Mouse (Mus musculus) hindbrain, embryonic 13.5 days (tissue): ENCODE data around the gene Lamb3. TPM values are rescaled to one million over a fixed set of nuclear protein-coding genes. Genes with fewer than 3 reads are reported as not detected.
A peak's percentile ranks its signal among the peaks of the same experiment; 100 is the strongest.
"Not testable (repeated sequence)": the region's sequence is repeated elsewhere in the genome, so short reads cannot be mapped to it uniquely, and the experiment has no call there.

Experiments used
- ATAC-seq: fragments of 200-750 bp; cut with Nextera tagmentation; 2 replicates; pipeline ENCODE4 v1.8.0; 2017; ENCODE audit warnings: moderate TSS enrichment; ENCODE audit not compliant: low FRiP score
- H3K27ac ChIP-seq: fragments of 300-500 bp; sonication (generic); 2 replicates; pipeline ENCODE4 v1.5.1; 2015; ENCODE audit warnings: inconsistent platforms, mild to moderate bottlenecking, moderate library complexity
- H3K27me3 ChIP-seq: fragments of 300-500 bp; sonication (generic); 2 replicates; pipeline ENCODE4 v1.6.1; 2015; ENCODE audit warnings: mild to moderate bottlenecking, inconsistent platforms
- H3K36me3 ChIP-seq: fragments of 300-500 bp; sonication (generic); 2 replicates; pipeline ENCODE4 v1.6.1; 2015; ENCODE audit warnings: mild to moderate bottlenecking, inconsistent platforms
- H3K4me1 ChIP-seq: fragments of 300-500 bp; sonication (generic); replicated peaks from 2 replicates; pipeline ENCODE4 v1.6.1; 2015; ENCODE audit warnings: inconsistent platforms
- H3K4me2 ChIP-seq: fragments of 300-500 bp; sonication (generic); 2 replicates; pipeline ENCODE4 v1.6.1; 2015; ENCODE audit warnings: inconsistent platforms, mild to moderate bottlenecking, moderate library complexity
- H3K4me3 ChIP-seq: fragments of 300-500 bp; sonication (generic); 2 replicates; pipeline ENCODE4 v1.5.1; 2015; ENCODE audit warnings: mild to moderate bottlenecking, inconsistent platforms
- H3K9ac ChIP-seq: fragments of 300-500 bp; sonication (generic); 2 replicates; pipeline ENCODE4 v1.6.1; 2015; ENCODE audit warnings: mild to moderate bottlenecking, inconsistent platforms
- H3K9me3 ChIP-seq: fragments of 300-500 bp; sonication (generic); 2 replicates; pipeline ENCODE4 v1.6.1; 2016; ENCODE audit warnings: inconsistent platforms
- WGBS: fragments of 180-500 bp; shearing (Covaris S2); methylation state at CpG from one replicate; pipeline ENCODE4 v1.1.7; 2015; 5-methylcytosine and 5-hydroxymethylcytosine counted together
- polyA plus RNA-seq: library from polyadenylated mRNA; unstranded; fragments of >200 nt; fragmentation: Nextera tagmentation; extraction: Ambion mirVana; gene quantifications from 2 replicates; pipeline ENCODE4 v1.2.1, GENCODE M21; 2015

Gene Lamb3
- polyA plus RNA-seq, 1 experiment from 2014 or later, result 0.73 TPM

DNA sequence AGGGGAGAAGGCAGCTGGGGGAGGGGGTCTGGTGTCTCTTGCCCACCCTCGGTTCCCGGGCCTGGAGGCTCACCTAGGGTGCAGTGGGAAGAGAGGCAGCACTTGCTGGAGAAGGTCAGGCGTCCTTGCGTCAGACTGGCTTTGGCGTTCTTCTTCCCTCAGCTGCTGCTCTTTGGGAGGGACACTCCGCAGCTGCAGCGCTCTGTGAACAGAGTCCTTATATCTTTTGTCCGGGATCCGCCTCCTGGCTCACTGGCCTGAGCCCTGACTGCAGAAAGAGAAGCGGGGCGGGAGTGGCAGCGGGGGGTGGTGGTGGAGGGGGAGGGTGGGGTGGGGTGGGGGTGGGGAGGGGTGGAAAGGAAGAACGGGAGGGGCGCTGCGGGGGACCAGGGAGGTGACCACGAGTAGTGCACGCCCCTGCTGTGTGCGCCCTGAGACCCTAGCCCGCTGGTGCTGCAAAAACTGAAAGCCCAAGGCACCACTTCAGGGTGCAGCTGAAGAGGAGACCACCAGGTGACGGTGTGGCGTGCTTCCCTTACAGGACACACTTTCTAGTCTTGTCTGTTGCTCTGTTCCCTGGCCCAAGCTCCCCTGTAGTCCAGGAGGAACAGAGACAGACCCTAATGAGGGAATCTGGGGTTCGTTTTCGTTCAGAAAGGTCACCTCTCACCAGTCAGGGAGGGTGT is 65.6 kb downstream of the Lamb3 start, which contains the start of gene G0s2:
Gene G0s2 (minus strand): TSS at position 302 of the 686 bp plus-strand sequence.
- Histone ChIP-seq H3K9me3 (no peaks in the 10 kb centered on the region), H3K4me2 (peak within 1 kb of the TSS; percentile 57), H3K27ac (peak within 1 kb of the TSS; percentile 44), H3K4me1 (peaks cover 15% of the 10 kb centered on the region), H3K4me3 (peak within 1 kb of the TSS; percentile 34), H3K36me3 (no peaks in the 10 kb centered on the region), H3K9ac (peak within 1 kb of the TSS; percentile 69), H3K27me3 (no peaks in the 10 kb centered on the region)
- 2% methylated on average over 22 of the region's 23 CpGs for WGBS
- ATAC-seq, result peak; percentile 83

DNA sequence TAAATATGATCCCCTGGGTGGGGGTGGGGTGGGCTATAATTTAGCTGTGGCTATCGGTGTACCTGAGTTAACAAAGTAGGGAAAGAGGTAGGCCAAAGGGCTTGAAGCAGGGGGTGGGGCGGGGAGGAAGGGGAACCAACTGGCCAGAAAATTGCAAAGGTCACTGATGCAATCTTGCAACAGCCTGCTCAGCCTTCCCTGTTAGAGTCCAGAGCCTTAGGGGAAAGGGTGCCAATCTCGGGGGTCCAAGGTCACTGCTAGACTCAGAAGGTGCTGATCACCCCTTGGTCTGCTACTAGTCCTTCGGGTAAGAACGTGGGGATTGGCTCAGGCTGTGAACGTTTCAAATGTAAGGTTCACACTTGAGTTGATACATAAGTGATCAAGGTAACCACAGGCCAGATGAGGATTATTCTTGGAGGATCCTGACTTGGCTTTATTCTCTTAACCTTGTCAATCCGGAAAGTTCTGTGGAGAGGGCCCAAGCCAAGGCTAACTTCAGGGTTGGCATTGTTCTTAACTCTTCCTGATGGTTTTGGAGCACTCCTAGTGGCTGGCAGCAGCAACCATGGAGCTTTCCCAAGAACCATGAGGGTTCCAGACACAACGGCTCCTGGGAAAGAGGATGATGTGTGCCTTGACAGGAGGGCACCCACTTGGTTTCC is 67.0 kb downstream of the Lamb3 start:
- Histone ChIP-seq H3K4me1 (peaks cover 15% of the 10 kb centered on the region), H3K4me2 (no peak overlapping the region), H3K9ac (no peak overlapping the region), H3K4me3 (no peak overlapping the region), H3K9me3 (no peaks in the 10 kb centered on the region), H3K27ac (no peak overlapping the region), H3K36me3 (no peaks in the 10 kb centered on the region), H3K27me3 (no peaks in the 10 kb centered on the region)
- 88% methylated on average over 8 of the region's 8 CpGs for WGBS
- no peak for ATAC-seq

GRCm38 (mm10) chr1:193278414-193279045 is 71.0 kb downstream of the Lamb3 start:
- no peak overlapping the region for H3K4me3 ChIP-seq
- no peak overlapping the region for H3K9ac ChIP-seq
- no peak overlapping the region for H3K4me2 ChIP-seq
- H3K36me3 ChIP-seq, result no peaks in the 10 kb centered on the region
- peaks cover under 1% of the 10 kb centered on the region for H3K4me1 ChIP-seq
- WGBS, result 39% methylated on average over 6 of the region's 6 CpGs
- no peak for ATAC-seq
- no peak overlapping the region for H3K27ac ChIP-seq
- H3K27me3 ChIP-seq, result no peaks in the 10 kb centered on the region
- no peaks in the 10 kb centered on the region for H3K9me3 ChIP-seq

DNA sequence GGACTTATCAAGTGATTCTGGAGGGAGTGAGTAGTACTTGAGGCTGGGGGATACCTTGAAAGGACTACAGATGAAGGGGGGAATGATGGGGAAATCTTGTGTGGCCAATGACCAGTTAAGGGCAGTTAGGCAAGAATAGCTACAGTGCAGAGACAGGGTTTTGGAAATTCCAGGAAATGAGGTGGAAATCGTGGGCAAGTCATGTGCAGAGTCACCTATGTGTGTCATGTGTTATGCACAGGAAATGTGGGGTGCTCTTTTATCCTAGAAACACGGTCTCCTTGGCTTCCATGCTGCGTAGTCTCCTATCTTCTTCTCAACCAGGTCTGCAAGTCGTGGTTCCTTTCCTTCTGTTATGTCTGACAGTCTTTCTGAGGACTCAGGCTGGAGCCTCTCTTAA is 72.0 kb downstream of the Lamb3 start:
- no peak overlapping the region for H3K4me3 ChIP-seq
- ATAC-seq, result no peak
- no peak overlapping the region for H3K27ac ChIP-seq
- H3K4me1 ChIP-seq, result peaks cover 5% of the 10 kb centered on the region; the same call in 1 of the 2 replicates
- H3K4me2 ChIP-seq, result no peak overlapping the region
- no peaks in the 10 kb centered on the region for H3K36me3 ChIP-seq
- WGBS, result 84% methylated on average over 4 of the region's 4 CpGs
- no peak overlapping the region for H3K9ac ChIP-seq
- no peaks in the 10 kb centered on the region for H3K27me3 ChIP-seq
- H3K9me3 ChIP-seq, result no peaks in the 10 kb centered on the region

DNA sequence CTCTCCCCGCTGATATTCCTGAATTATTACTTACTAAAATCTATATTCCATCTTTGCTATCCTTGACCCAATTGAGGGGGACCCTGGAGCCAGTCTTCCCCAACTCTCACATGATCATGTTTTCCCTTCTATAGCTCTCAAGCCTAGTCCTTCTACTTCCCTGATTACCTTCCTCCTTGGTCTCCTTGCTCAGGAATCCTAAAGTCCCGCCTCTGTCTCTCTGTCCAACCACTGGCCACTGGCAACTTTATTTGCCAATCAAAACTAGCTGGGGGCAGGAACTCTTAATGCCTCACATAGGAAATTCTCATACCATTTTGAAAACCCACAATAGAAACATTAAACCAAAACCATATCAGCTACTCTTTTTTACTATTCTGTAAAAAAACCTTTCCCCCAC is 73.8 kb downstream of the Lamb3 start:
- Histone ChIP-seq H3K4me3 (no peak overlapping the region), H3K27me3 (no peaks in the 10 kb centered on the region), H3K9me3 (no peaks in the 10 kb centered on the region), H3K4me2 (no peak overlapping the region), H3K4me1 (peaks cover 6% of the 10 kb centered on the region; the same call in 1 of the 2 replicates), H3K27ac (no peak overlapping the region), H3K9ac (no peak overlapping the region), H3K36me3 (no peaks in the 10 kb centered on the region)
- 92% methylated on average over 2 of the region's 2 CpGs for WGBS
- no peak for ATAC-seq

GRCm38 (mm10) chr1:193284228-193284779 is 76.8 kb downstream of the Lamb3 start:
- H3K4me2 ChIP-seq, result no peak overlapping the region
- peak; percentile 76; the same call in 1 of the 2 replicates for ATAC-seq
- peaks cover 6% of the 10 kb centered on the region; the same call in 1 of the 2 replicates for H3K4me1 ChIP-seq

DNA sequence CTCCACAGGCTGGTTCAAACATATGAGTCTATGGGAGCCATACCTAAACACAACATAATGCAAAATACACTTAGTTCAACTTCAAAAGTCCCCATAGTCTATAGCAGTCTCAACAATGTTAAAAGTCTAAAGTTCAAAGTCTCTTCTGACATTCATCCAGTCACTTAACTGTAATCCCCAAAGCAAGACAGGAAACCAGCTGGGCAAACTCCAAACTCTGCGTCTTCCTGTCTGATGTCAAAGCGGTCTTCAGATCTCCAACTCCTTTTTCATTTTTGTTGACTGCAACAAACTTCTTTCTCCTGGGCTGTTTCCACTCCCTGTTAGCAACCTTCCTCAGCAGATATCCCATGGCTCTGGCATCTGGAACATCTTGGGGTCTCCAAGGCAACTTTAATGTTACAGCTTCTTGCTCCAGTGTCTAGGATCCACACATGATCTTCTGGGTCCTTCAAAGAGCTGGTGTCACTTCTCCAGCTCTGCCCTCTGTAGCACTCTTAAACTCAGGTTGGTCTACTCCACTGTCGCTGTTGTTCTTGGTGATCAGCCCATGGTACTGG is 78.3 kb downstream of the Lamb3 start:
- H3K27ac ChIP-seq, H3K4me2 ChIP-seq, H3K27me3 ChIP-seq, H3K4me3 ChIP-seq, ATAC-seq, H3K9me3 ChIP-seq, H3K9ac ChIP-seq, H3K36me3 ChIP-seq, H3K4me1 ChIP-seq: not testable (repeated sequence)
- 86% methylated on average over 3 of the region's 3 CpGs for WGBS

More at GRCm38 (mm10) chr1:193284228-193284779, 76.8 kb downstream of the Lamb3 start:
- H3K9me3 ChIP-seq, result no peaks in the 10 kb centered on the region
- no peak overlapping the region for H3K9ac ChIP-seq
- no peaks in the 10 kb centered on the region for H3K36me3 ChIP-seq
- 0 out of 2 replicates have a peak overlapping the region, but pooled peaks have one; percentile 48 for H3K27ac ChIP-seq
- no peaks in the 10 kb centered on the region for H3K27me3 ChIP-seq
- no peak overlapping the region for H3K4me3 ChIP-seq
- 60% methylated on average over 7 of the region's 7 CpGs for WGBS

GRCm38 (mm10) chr1:193287578-193287977 is 80.1 kb downstream of the Lamb3 start:
- Histone ChIP-seq H3K9ac (no peak overlapping the region), H3K36me3 (no peaks in the 10 kb centered on the region), H3K4me2 (no peak overlapping the region), H3K4me1 (peaks cover 6% of the 10 kb centered on the region; the same call in 1 of the 2 replicates), H3K9me3 (no peaks in the 10 kb centered on the region), H3K4me3 (no peak overlapping the region), H3K27ac (no peak overlapping the region), H3K27me3 (no peaks in the 10 kb centered on the region)
- WGBS, result 83% methylated on average over 2 of the region's 2 CpGs
- ATAC-seq, result no peak

- WGBS, result 91% methylated on average over 3 of the region's 3 CpGs
- H3K4me3 ChIP-seq, result no peak overlapping the region
- peaks cover 4% of the 10 kb centered on the region; the same call in 1 of the 2 replicates for H3K4me1 ChIP-seq
- no peaks in the 10 kb centered on the region for H3K9me3 ChIP-seq
- no peak overlapping the region for H3K4me2 ChIP-seq
- no peak overlapping the region for H3K27ac ChIP-seq
- H3K9ac ChIP-seq, result no peak overlapping the region
- H3K27me3 ChIP-seq, result no peaks in the 10 kb centered on the region
- ATAC-seq, result no peak
- H3K36me3 ChIP-seq, result no peaks in the 10 kb centered on the region
Measured at GRCm38 (mm10) chr1:193289076-193289475, 81.6 kb downstream of the Lamb3 start.

GRCm38 (mm10) chr1:193289914-193290313 is 82.4 kb downstream of the Lamb3 start:
- ATAC-seq, result no peak
- 89% methylated on average over 5 of the region's 5 CpGs for WGBS

DNA sequence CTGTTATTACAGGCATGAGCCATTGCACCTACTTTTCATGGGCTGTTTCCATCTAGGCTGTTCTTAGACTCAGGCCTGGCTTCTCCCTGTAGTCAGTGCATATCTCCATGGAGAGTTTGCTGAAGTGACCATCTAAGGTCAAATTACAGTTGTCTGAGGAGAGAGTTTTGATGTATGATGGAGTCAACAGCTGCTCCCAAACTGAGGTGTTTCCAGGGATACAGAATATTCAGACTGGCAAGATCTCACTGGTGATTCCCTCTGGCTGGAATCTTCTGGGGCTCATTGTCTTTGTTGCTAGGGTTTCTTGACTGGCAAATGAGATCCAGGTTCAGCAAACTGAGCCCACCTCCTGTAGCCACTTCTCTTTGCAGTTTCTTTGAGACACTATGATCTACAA is 83.2 kb downstream of the Lamb3 start:
- Histone ChIP-seq H3K4me3 (no peak overlapping the region), H3K27me3 (no peaks in the 10 kb centered on the region)
- ATAC-seq, result no peak

More at GRCm38 (mm10) chr1:193289914-193290313, 82.4 kb downstream of the Lamb3 start:
- no peaks in the 10 kb centered on the region for H3K9me3 ChIP-seq
- H3K4me1 ChIP-seq, result no peaks in the 10 kb centered on the region
- no peaks in the 10 kb centered on the region for H3K36me3 ChIP-seq
- H3K27ac ChIP-seq, result no peak overlapping the region
- H3K27me3 ChIP-seq, result no peaks in the 10 kb centered on the region
- no peak overlapping the region for H3K9ac ChIP-seq
- H3K4me2 ChIP-seq, result no peak overlapping the region
- H3K4me3 ChIP-seq, result no peak overlapping the region

DNA sequence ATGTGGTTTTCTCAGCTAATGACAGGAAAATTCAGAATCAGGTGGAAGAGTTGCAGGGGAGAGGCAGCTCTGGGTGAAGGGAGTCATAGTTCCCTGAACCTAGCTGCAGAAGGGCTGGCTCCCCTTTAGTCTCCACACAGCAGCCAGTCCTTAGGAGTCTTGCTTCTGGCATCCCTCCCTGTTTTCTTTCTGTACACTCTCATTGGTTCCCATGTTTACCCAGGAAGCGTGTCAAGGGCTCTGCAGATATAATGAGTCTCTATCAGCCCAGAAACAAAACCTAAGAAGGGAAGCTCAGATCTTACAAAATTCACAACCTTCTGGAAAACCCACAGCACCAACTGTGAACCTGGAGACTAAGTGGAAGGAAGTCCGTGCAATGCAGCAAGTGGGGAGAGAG is 85.5 kb downstream of the Lamb3 start:
- WGBS, result 74% methylated on average over 2 of the region's 2 CpGs
- Histone ChIP-seq H3K4me2 (no peak overlapping the region), H3K36me3 (no peaks in the 10 kb centered on the region), H3K4me1 (no peaks in the 10 kb centered on the region), H3K9ac (no peak overlapping the region), H3K9me3 (no peaks in the 10 kb centered on the region), H3K4me3 (no peak overlapping the region), H3K27ac (no peak overlapping the region), H3K27me3 (no peaks in the 10 kb centered on the region)
- ATAC-seq, result no peak

More for the DNA sequence above, 83.2 kb downstream of the Lamb3 start:
- no peaks in the 10 kb centered on the region for H3K9me3 ChIP-seq
- H3K4me2 ChIP-seq, result no peak overlapping the region
- H3K4me1 ChIP-seq, result no peaks in the 10 kb centered on the region
- H3K9ac ChIP-seq, result no peak overlapping the region
- no peak overlapping the region for H3K27ac ChIP-seq
- no peaks in the 10 kb centered on the region for H3K36me3 ChIP-seq
